Mouse (Mus musculus) MEL (cell line): Measurements from ENCODE around the gene Pxt1. TPM values are rescaled to one million over a fixed set of nuclear protein-coding genes. Genes with fewer than 3 reads are reported as not detected.
A peak's percentile ranks its signal among the peaks of the same experiment; 100 is the strongest.

Source experiments
- DNase-seq: peaks from one replicate; pipeline ENCODE4 v3.0.0; 2011; ENCODE audit warnings: low read depth, low spot score
- H3K27ac ChIP-seq: 2 replicates; pipeline ENCODE4 v1.5.1; 2012; ENCODE audit warnings: low read depth, mild to moderate bottlenecking, control low read depth, low read length, moderate library complexity; ENCODE audit not compliant: control insufficient read depth
- H3K27me3 ChIP-seq, 2 experiments: fragments of 150-350 bp in 1 of 2; sonication (generic) in 1 of 2; 2 replicates each; pipeline ENCODE4 v1.6.1; 2012; ENCODE audit warnings: low read length in 2 of 2, mild to moderate bottlenecking in 2 of 2, improper control_type of control experiment in 1 of 2, moderate library complexity in 1 of 2; ENCODE audit not compliant: insufficient read depth in 2 of 2, control insufficient read depth in 1 of 2
- H3K36me3 ChIP-seq, 2 experiments: 2 replicates each; pipeline ENCODE4 v1.6.1; 2012 to 2014; ENCODE audit warnings: low read length in 2 of 2, improper control_type of control experiment in 1 of 2, inconsistent platforms in 1 of 2, mild to moderate bottlenecking in 1 of 2; ENCODE audit not compliant: insufficient read depth in 2 of 2, control insufficient read depth in 1 of 2
- H3K4me1 ChIP-seq, 2 experiments: fragments of 150-350 bp in 1 of 2; sonication (generic) in 1 of 2; 2 replicates each; pipeline ENCODE4 v1.6.1; 2012; ENCODE audit warnings: low read length in 2 of 2, improper control_type of control experiment in 1 of 2, mild to moderate bottlenecking in 1 of 2; ENCODE audit not compliant: insufficient read depth in 2 of 2, control insufficient read depth in 1 of 2
- H3K4me3 ChIP-seq, 2 experiments: fragments of 150-350 bp in 1 of 2; sonication (generic) in 1 of 2; 2 replicates each; pipeline ENCODE4 v1.5.1; 2012; ENCODE audit warnings: low read depth in 2 of 2, low read length in 2 of 2, mild to moderate bottlenecking in 2 of 2, moderate library complexity in 2 of 2, control low read depth in 1 of 2, improper control_type of control experiment in 1 of 2; ENCODE audit not compliant: control insufficient read depth in 1 of 2, insufficient read depth in 1 of 2
- H3K79me2 ChIP-seq: 2 replicates; pipeline ENCODE4 v1.6.1; 2012; ENCODE audit warnings: mild to moderate bottlenecking, low read length, moderate library complexity; ENCODE audit not compliant: control insufficient read depth, poor library complexity, insufficient read depth
- H3K9ac ChIP-seq: 2 replicates; pipeline ENCODE4 v1.6.1; 2012; ENCODE audit warnings: low read depth, mild to moderate bottlenecking, control low read depth, low read length, moderate library complexity; ENCODE audit not compliant: control insufficient read depth, poor library complexity, severe bottlenecking
- H3K9me3 ChIP-seq: fragments of 150-350 bp; sonication (generic); replicated peaks from 2 replicates; pipeline ENCODE4 v1.6.1; 2012; ENCODE audit warnings: mild to moderate bottlenecking, low read length, improper control_type of control experiment, moderate library complexity; ENCODE audit not compliant: insufficient read depth
- BHLHE40 ChIP-seq: IDR thresholded peaks from 2 replicates; pipeline ENCODE4 v1.6.1; 2012; ENCODE audit warnings: low read depth, mild to moderate bottlenecking, inconsistent platforms, low read length, improper control_type of control experiment, borderline replicate concordance
- CHD1 ChIP-seq: IDR thresholded peaks from 2 replicates; pipeline ENCODE4 v1.6.1; 2012; ENCODE audit warnings: low read depth, mild to moderate bottlenecking, inconsistent platforms, low read length, improper control_type of control experiment
- CHD2 ChIP-seq: IDR thresholded peaks from 2 replicates; pipeline ENCODE4 v1.6.1; 2011; ENCODE audit warnings: low read length, improper control_type of control experiment
- CTCF ChIP-seq, 3 experiments: IDR thresholded peaks in 2 of 3; conservative IDR thresholded peaks in 1 of 3; 2 replicates each; pipeline ENCODE4 v1.5.1; 2011 to 2012; ENCODE audit warnings: low read length in 3 of 3, low read depth in 2 of 3, mild to moderate bottlenecking in 2 of 3, improper control_type of control experiment in 1 of 3, inconsistent platforms in 1 of 3, mixed read lengths in 1 of 3, moderate library complexity in 1 of 3; ENCODE audit not compliant: control insufficient read depth in 1 of 3, insufficient read depth in 1 of 3, poor library complexity in 1 of 3, severe bottlenecking in 1 of 3
- E2F4 ChIP-seq: IDR thresholded peaks from 2 replicates; pipeline ENCODE4 v1.6.1; 2011; ENCODE audit warnings: low read depth, low read length, improper control_type of control experiment, borderline replicate concordance
- EP300 ChIP-seq, 2 experiments: IDR thresholded peaks; 2 replicates each; pipeline ENCODE4 v1.6.1; 2011; ENCODE audit warnings: improper control_type of control experiment in 2 of 2, low read length in 2 of 2, low read depth in 1 of 2, mild to moderate bottlenecking in 1 of 2
- ETS1 ChIP-seq: IDR thresholded peaks from 2 replicates; pipeline ENCODE4 v1.6.1; 2012; ENCODE audit warnings: low read depth, mild to moderate bottlenecking, inconsistent platforms, low read length, improper control_type of control experiment, moderate library complexity
- GABPA ChIP-seq: IDR thresholded peaks from 2 replicates; pipeline ENCODE4 v1.6.1; 2012; ENCODE audit warnings: low read depth, mild to moderate bottlenecking, inconsistent platforms, low read length, improper control_type of control experiment, moderate library complexity
- GATA1 ChIP-seq: IDR thresholded peaks from 2 replicates; pipeline ENCODE4 v1.6.1; 2011; ENCODE audit warnings: low read depth, low read length, improper control_type of control experiment
- JUND ChIP-seq: IDR thresholded peaks from 2 replicates; pipeline ENCODE4 v1.6.1; 2011; ENCODE audit warnings: low read depth, mild to moderate bottlenecking, improper control_type of control experiment, low read length
- MAFK ChIP-seq: IDR thresholded peaks from 2 replicates; pipeline ENCODE4 v1.6.1; 2011; ENCODE audit warnings: low read depth, mild to moderate bottlenecking, low read length, improper control_type of control experiment, borderline replicate concordance
- MAX ChIP-seq: IDR thresholded peaks from 2 replicates; pipeline ENCODE4 v1.6.1; 2011; ENCODE audit warnings: low read length, improper control_type of control experiment
- MEF2A ChIP-seq: IDR thresholded peaks from 2 replicates; pipeline ENCODE4 v1.6.1; 2014; ENCODE audit warnings: low read depth, mild to moderate bottlenecking, inconsistent platforms, low read length, improper control_type of control experiment; ENCODE audit not compliant: poor library complexity, insufficient replicate concordance, severe bottlenecking; ENCODE audit errors: extremely low read depth
- MXI1 ChIP-seq: IDR thresholded peaks from 2 replicates; pipeline ENCODE4 v1.6.1; 2011; ENCODE audit warnings: mild to moderate bottlenecking, low read depth, low read length, improper control_type of control experiment
- MYB ChIP-seq: IDR thresholded peaks from 2 replicates; pipeline ENCODE4 v1.6.1; 2011; ENCODE audit warnings: mild to moderate bottlenecking, low read depth, low read length, improper control_type of control experiment
- MYC ChIP-seq: IDR thresholded peaks from 2 replicates; pipeline ENCODE4 v1.6.1; 2011; ENCODE audit warnings: low read depth, mild to moderate bottlenecking, low read length, improper control_type of control experiment, moderate library complexity
- NELFE ChIP-seq: IDR thresholded peaks from 2 replicates; pipeline ENCODE4 v1.6.1; 2011; ENCODE audit warnings: low read depth, low read length, improper control_type of control experiment
- POLR2A ChIP-seq, 2 experiments: IDR thresholded peaks; 2 replicates each; pipeline ENCODE4 v1.6.1; 2011 to 2012; ENCODE audit warnings: low read length in 2 of 2, mild to moderate bottlenecking in 2 of 2, control low read depth in 1 of 2, improper control_type of control experiment in 1 of 2, low read depth in 1 of 2, moderate library complexity in 1 of 2; ENCODE audit not compliant: control insufficient read depth in 1 of 2, insufficient read depth in 1 of 2, poor library complexity in 1 of 2
- POLR2AphosphoS2 ChIP-seq: IDR thresholded peaks from 2 replicates; pipeline ENCODE4 v1.6.1; 2011; ENCODE audit warnings: low read length, improper control_type of control experiment
- POLR2AphosphoS5 ChIP-seq: IDR thresholded peaks from 2 replicates; pipeline ENCODE4 v1.6.1; 2012; ENCODE audit warnings: low read depth, borderline replicate concordance, mild to moderate bottlenecking, inconsistent platforms, low read length, moderate library complexity, mixed read lengths
- RAD21 ChIP-seq: IDR thresholded peaks from 2 replicates; pipeline ENCODE4 v1.6.1; 2011; ENCODE audit warnings: mild to moderate bottlenecking, low read depth, low read length, improper control_type of control experiment
- RCOR1 ChIP-seq: IDR thresholded peaks from 2 replicates; pipeline ENCODE4 v1.6.1; 2012; ENCODE audit warnings: low read depth, mild to moderate bottlenecking, inconsistent platforms, low read length, improper control_type of control experiment
- SIN3A ChIP-seq: IDR thresholded peaks from 2 replicates; pipeline ENCODE4 v1.6.1; 2012; ENCODE audit warnings: low read length, improper control_type of control experiment, inconsistent platforms
- TAL1 ChIP-seq: IDR thresholded peaks from 2 replicates; pipeline ENCODE4 v1.6.1; 2012; ENCODE audit warnings: mild to moderate bottlenecking, inconsistent platforms, low read length, moderate library complexity, mixed read lengths
- TBP ChIP-seq: IDR thresholded peaks from 2 replicates; pipeline ENCODE4 v1.8.0; 2011; ENCODE audit warnings: low read depth, low read length, improper control_type of control experiment
- TCF12 ChIP-seq: IDR thresholded peaks from 2 replicates; pipeline ENCODE4 v1.6.1; 2014; ENCODE audit warnings: low read depth, mild to moderate bottlenecking, inconsistent platforms, low read length, improper control_type of control experiment, moderate library complexity
- UBTF ChIP-seq: IDR thresholded peaks from 2 replicates; pipeline ENCODE4 v1.6.1; 2012; ENCODE audit warnings: low read depth, mild to moderate bottlenecking, inconsistent platforms, low read length, improper control_type of control experiment, moderate library complexity, borderline replicate concordance; ENCODE audit not compliant: insufficient read depth
- ZKSCAN1 ChIP-seq: IDR thresholded peaks from 2 replicates; pipeline ENCODE4 v1.6.1; 2012; ENCODE audit warnings: low read depth, mild to moderate bottlenecking, inconsistent platforms, low read length, improper control_type of control experiment, moderate library complexity
- ZMIZ1 ChIP-seq: IDR thresholded peaks from 2 replicates; pipeline ENCODE4 v1.6.1; 2012; ENCODE audit warnings: low read depth, mild to moderate bottlenecking, inconsistent platforms, low read length, improper control_type of control experiment, moderate library complexity
- ZNF384 ChIP-seq: IDR thresholded peaks from 2 replicates; pipeline ENCODE4 v1.6.1; 2012; ENCODE audit warnings: low read depth, mild to moderate bottlenecking, inconsistent platforms, low read length, improper control_type of control experiment
- polyA plus RNA-seq, 2 experiments: library from polyadenylated mRNA; stranded (reverse) in 1 of 2; unstranded in 1 of 2; fragments of >175 nt in 1 of 2; fragments of >200 nt in 1 of 2; gene quantifications; 2 replicates each; pipeline versions ENCODE4 v1.2.1 to v1.2.4; 2012; ENCODE audit warnings: low replicate concordance in 2 of 2, low read depth in 1 of 2; ENCODE audit not compliant: insufficient read length in 2 of 2, insufficient read depth in 1 of 2, missing spikeins in 1 of 2
- total RNA-seq: library from RNA; depleted of rRNA; stranded (reverse); fragments of 300-350 nt; gene quantifications from 2 replicates; pipeline ENCODE4 v1.2.3, GENCODE M21; 2012

Pxt1 gene
- total and polyA plus RNA-seq, 3 experiments = not detected

DNA sequence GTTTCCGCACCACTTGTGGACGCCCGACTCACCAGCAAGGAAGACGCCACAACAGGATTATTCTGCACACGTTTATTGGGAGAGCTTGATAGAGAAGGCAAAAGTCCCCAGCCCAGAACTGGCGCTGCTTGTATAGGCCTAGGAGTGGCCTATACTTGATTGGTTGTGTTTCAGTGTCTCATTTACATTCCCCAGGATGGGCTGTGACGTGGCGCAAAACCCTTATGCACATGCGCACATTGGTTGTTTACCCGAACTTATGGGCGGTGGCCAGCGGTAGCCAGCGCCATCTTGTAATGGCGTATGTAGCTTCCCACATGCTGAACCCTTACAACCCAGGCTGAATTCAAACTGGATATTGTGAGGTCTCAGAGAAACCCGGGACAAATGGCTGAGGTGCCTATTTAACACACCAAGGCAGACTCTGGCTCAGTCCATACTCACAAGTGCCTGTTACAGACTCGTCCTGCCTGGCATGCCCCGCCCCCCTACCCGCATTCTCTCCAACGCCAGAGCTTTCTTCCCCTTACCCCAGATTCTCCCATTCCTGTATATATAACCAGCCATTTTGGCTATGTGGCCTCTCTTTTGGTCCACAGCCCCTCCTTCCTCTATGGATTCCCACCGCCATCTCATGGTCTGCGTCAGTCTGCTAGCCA is 48.3 kb downstream of the Pxt1 start (continued):
- peak; percentile 60; the same call in 1 of the 2 replicates for TF ChIP-seq MXI1
- no peak for TF ChIP-seq ZNF384
- no peak for TF ChIP-seq BHLHE40
- no peak for TF ChIP-seq RAD21
- TF ChIP-seq RCOR1 = 0 out of 2 replicates have a peak, but pooled peaks have one; percentile 11
- peak; percentile 96 for TF ChIP-seq TBP
- TF ChIP-seq CTCF (IDR thresholded peaks at IDR 0.05 in 2 of 3, conservative IDR thresholded peaks at IDR 0.05 in 1 of 3; ENCODE audit: control insufficient read depth in 1 of 3, insufficient read depth in 1 of 3, low read depth in 2 of 3, low read length in 3 of 3, poor library complexity in 1 of 3, severe bottlenecking in 1 of 3) = no peak
- peak; percentile 72 for TF ChIP-seq SIN3A
- no peak for TF ChIP-seq CHD2
- no peak for TF ChIP-seq MEF2A
- TF ChIP-seq MYC = peak; percentile 99
- TF ChIP-seq GATA1 = 0 out of 2 replicates have a peak, but pooled peaks have one; percentile 8
- TF ChIP-seq POLR2A (IDR thresholded peaks at IDR 0.05; ENCODE audit: control insufficient read depth in 1 of 2, insufficient read depth in 1 of 2, low read depth in 1 of 2, low read length in 2 of 2, poor library complexity in 1 of 2) = peak; percentile 65 to 86

DNA sequence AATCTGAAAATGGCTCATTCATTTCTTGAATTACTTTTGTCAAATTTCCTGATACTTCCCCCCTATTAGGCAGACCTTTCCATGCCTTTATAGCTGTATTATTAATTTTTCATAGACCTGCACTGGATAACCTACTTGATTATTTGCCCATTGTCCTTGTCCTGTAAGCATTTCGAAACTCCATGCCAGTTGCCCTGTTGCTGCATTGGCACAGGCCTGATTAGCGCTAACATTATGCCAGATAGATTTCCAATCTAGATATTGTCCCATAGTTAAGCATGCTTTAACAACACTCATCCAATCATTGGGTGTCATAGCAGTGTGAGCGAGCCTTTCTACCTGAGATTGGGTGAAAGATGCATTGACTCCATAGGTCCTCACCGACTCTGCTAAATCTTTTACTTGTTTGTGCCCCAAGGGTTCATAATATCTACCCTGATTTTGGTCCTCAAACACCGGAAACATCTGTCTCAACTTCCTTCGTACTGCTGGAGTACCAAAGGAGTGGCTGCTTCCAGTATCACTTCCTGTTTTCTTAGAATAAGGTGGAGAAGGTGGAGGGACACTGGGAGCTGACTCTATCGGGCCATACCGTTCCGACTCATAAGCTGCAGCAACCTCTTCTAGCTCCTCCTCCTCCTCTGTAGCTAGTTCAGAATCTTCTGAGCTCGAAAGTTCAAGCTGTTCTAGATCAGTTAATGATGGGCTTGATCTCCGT is 49.4 kb downstream of the Pxt1 start:
- peak overlapping the region; percentile 74 to 91 for H3K4me3 ChIP-seq
- no peaks in the 10 kb centered on the region for H3K9me3 ChIP-seq
- H3K27me3 ChIP-seq = no peaks in the 10 kb centered on the region
- H3K9ac ChIP-seq = peak overlapping the region; percentile 94
- peaks cover 12% of the 10 kb centered on the region for H3K79me2 ChIP-seq
- peaks cover 3 to 10% of the 10 kb centered on the region in 2 experiments for H3K4me1 ChIP-seq
- H3K27ac ChIP-seq = peak overlapping the region; percentile 98
- H3K36me3 ChIP-seq = peaks cover 0 to 10% of the 10 kb centered on the region in 2 experiments; a peak in 2 of 4 replicates
- DNase-seq = peak; percentile 90
- TF ChIP-seq EP300 (IDR thresholded peaks at IDR 0.05; ENCODE audit: low read depth in 1 of 2, low read length in 2 of 2) (peak; percentile 41 to 58; a peak in 3 of 4 replicates), NELFE (peak; percentile 44; the same call in 1 of the 2 replicates), MEF2A (no peak), MYC (peak; percentile 56; the same call in 1 of the 2 replicates), POLR2A (IDR thresholded peaks at IDR 0.05; ENCODE audit: control insufficient read depth in 1 of 2, insufficient read depth in 1 of 2, low read depth in 1 of 2, low read length in 2 of 2, poor library complexity in 1 of 2) (no peak), JUND (peak; percentile 46; the same call in 1 of the 2 replicates), SIN3A (no peak; the same call in 1 of the 2 replicates), TAL1 (peak; percentile 61), ZKSCAN1 (no peak), ZMIZ1 (no peak), RAD21 (no peak), TCF12 (peak; percentile 61), ETS1 (peak; percentile 78), MXI1 (peak; percentile 50; the same call in 1 of the 2 replicates), GATA1 (no peak), MYB (0 out of 2 replicates have a peak, but pooled peaks have one; percentile 42), MAFK (no peak), POLR2AphosphoS2 (no peak), UBTF (no peak), GABPA (no peak; the same call in 1 of the 2 replicates), RCOR1 (peak; percentile 82), MAX (no peak; the same call in none of the 2 replicates), CTCF (IDR thresholded peaks at IDR 0.05 in 2 of 3, conservative IDR thresholded peaks at IDR 0.05 in 1 of 3; ENCODE audit: control insufficient read depth in 1 of 3, insufficient read depth in 1 of 3, low read depth in 2 of 3, low read length in 3 of 3, poor library complexity in 1 of 3, severe bottlenecking in 1 of 3) (no peak), POLR2AphosphoS5 (no peak), CHD1 (no peak), E2F4 (no peak)
